Mouse (Mus musculus) heart, embryonic 13.5 days (tissue): Measurements from ENCODE around the gene Slc35e4. TPM values are rescaled to one million over a fixed set of nuclear protein-coding genes. Genes with fewer than 3 reads are reported as not detected.

Experiments used
- ATAC-seq: fragments of 200-750 bp; cut with Nextera tagmentation; 2 replicates; pipeline ENCODE4 v1.8.0; 2017; ENCODE audit warnings: moderate TSS enrichment; ENCODE audit not compliant: insufficient number of reproducible peaks, low FRiP score, low TSS enrichment; ENCODE audit errors: extremely low read depth
- H3K27ac ChIP-seq: fragments of 300-500 bp; sonication (generic); replicated peaks from 2 replicates; pipeline ENCODE4 v1.5.1; 2015; ENCODE audit warnings: moderate library complexity, mild to moderate bottlenecking, inconsistent platforms
- H3K27me3 ChIP-seq: fragments of 300-500 bp; sonication (generic); replicated peaks from 2 replicates; pipeline ENCODE4 v1.6.1; 2015; ENCODE audit warnings: mild to moderate bottlenecking, inconsistent platforms
- H3K36me3 ChIP-seq: fragments of 300-500 bp; sonication (generic); 2 replicates; pipeline ENCODE4 v1.6.1; 2015; ENCODE audit warnings: mild to moderate bottlenecking, inconsistent platforms
- H3K4me1 ChIP-seq: fragments of 300-500 bp; sonication (generic); 2 replicates; pipeline ENCODE4 v1.6.1; 2015; ENCODE audit warnings: inconsistent platforms
- H3K4me2 ChIP-seq: fragments of 300-500 bp; sonication (generic); 2 replicates; pipeline ENCODE4 v1.6.1; 2015; ENCODE audit warnings: inconsistent platforms, mild to moderate bottlenecking, moderate library complexity
- H3K4me3 ChIP-seq: fragments of 300-500 bp; sonication (generic); 2 replicates; pipeline ENCODE4 v1.5.1; 2015; ENCODE audit warnings: moderate library complexity, mild to moderate bottlenecking, inconsistent platforms
- H3K9ac ChIP-seq: fragments of 300-500 bp; sonication (generic); 2 replicates; pipeline ENCODE4 v1.6.1; 2015; ENCODE audit warnings: inconsistent platforms, mild to moderate bottlenecking, moderate library complexity
- H3K9me3 ChIP-seq: fragments of 300-500 bp; sonication (generic); 2 replicates; pipeline ENCODE4 v1.6.1; 2016; ENCODE audit warnings: inconsistent platforms
- WGBS: fragments of 180-500 bp; shearing (Covaris S2); methylation state at CpG from one replicate; pipeline ENCODE4 v1.1.7; 2015; ENCODE audit warnings: mixed read lengths; 5-methylcytosine and 5-hydroxymethylcytosine counted together
- polyA plus RNA-seq: library from polyadenylated mRNA; unstranded; fragments of >200 nt; fragmentation: Nextera tagmentation; extraction: Ambion mirVana; gene quantifications from 2 replicates; pipeline ENCODE4 v1.2.1, GENCODE M21; 2015

The Slc35e4 gene
- polyA plus RNA-seq, 1 experiment from 2014 or later, result 4.9 TPM

DNA sequence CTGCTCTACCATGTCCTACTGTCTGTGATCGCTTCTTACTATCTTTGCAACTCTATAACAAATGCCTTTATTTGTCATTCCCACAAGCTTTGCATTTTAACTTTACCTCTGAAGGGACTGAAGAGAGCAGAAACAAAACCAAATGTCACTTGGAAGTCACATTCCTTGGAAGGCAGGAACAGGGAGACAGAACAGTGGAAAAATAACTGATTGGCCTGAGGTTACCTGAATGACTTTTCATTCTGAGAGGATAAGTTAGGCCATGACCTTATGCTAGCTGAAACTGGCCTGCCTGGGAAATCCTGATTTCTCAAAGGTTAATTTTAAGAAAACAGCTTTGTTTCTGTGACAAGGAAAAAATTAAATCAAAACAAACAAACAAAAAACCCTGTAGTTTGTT, 18.5 kb downstream of the Slc35e4 start:
- Histone ChIP-seq H3K4me3 (no peak overlapping the region), H3K9ac (no peak overlapping the region), H3K27me3 (0 out of 2 replicates have a peak, but pooled peaks cover 5% of the 10 kb centered on the region), H3K36me3 (peaks cover 28% of the 10 kb centered on the region), H3K4me1 (peaks cover 21% of the 10 kb centered on the region), H3K27ac (no peak overlapping the region), H3K4me2 (no peak overlapping the region), H3K9me3 (no peaks in the 10 kb centered on the region)
- no peak for ATAC-seq
- WGBS, result 75% methylated on average over 1 of the region's 1 CpGs

- peak overlapping the region; percentile 64 for H3K4me3 ChIP-seq
- 5% methylated on average over 10 of the region's 10 CpGs for WGBS
- peak overlapping the region; percentile 83 for H3K9ac ChIP-seq
- no peak; the same call in 1 of the 2 replicates for ATAC-seq
- peaks cover 28% of the 10 kb centered on the region for H3K36me3 ChIP-seq
- H3K4me2 ChIP-seq, result peak overlapping the region; percentile 96
- H3K4me1 ChIP-seq, result peaks cover 20% of the 10 kb centered on the region
- 0 out of 2 replicates have a peak, but pooled peaks cover 6% of the 10 kb centered on the region for H3K27me3 ChIP-seq
- no peaks in the 10 kb centered on the region for H3K9me3 ChIP-seq
- H3K27ac ChIP-seq, result peak overlapping the region; percentile 86
Measured at GRCm38 (mm10) chr11:3895458-3895857, 19.0 kb downstream of the Slc35e4 start.

GRCm38 (mm10) chr11:3894406-3895281, 19.8 kb downstream of the Slc35e4 start, which contains the start of the genes 4921536K21Rik and Dusp18:
TSS of gene 4921536K21Rik (minus strand) at chr11:3895098.
TSS of gene Dusp18 (plus strand) at chr11:3895240.
- H3K36me3 ChIP-seq, result peaks cover 28% of the 10 kb centered on the region
- H3K27me3 ChIP-seq, result peaks cover 11% of the 10 kb centered on the region; the same call in 1 of the 2 replicates
- peak; percentile 90 for ATAC-seq
- 3% methylated on average over 46 of the region's 46 CpGs for WGBS
- H3K9ac ChIP-seq, result peak within 1 kb of the TSS; percentile 83
- H3K4me3 ChIP-seq, result peak within 1 kb of the TSS; percentile 64
- H3K4me2 ChIP-seq, result peak within 1 kb of the TSS; percentile 96
- H3K27ac ChIP-seq, result peak within 1 kb of the TSS; percentile 86
- no peaks in the 10 kb centered on the region for H3K9me3 ChIP-seq
- H3K4me1 ChIP-seq, result peaks cover 14% of the 10 kb centered on the region

GRCm38 (mm10) chr11:3893970-3894369, 20.5 kb downstream of the Slc35e4 start:
- ATAC-seq, result no peak
- Histone ChIP-seq H3K4me2 (peak overlapping the region; percentile 96), H3K4me1 (peaks cover 14% of the 10 kb centered on the region), H3K27me3 (peaks cover 11% of the 10 kb centered on the region; the same call in 1 of the 2 replicates), H3K27ac (no peak overlapping the region), H3K4me3 (no peak overlapping the region), H3K36me3 (peaks cover 21% of the 10 kb centered on the region), H3K9ac (no peak overlapping the region), H3K9me3 (no peaks in the 10 kb centered on the region)
- 74% methylated on average over 6 of the region's 6 CpGs for WGBS

DNA sequence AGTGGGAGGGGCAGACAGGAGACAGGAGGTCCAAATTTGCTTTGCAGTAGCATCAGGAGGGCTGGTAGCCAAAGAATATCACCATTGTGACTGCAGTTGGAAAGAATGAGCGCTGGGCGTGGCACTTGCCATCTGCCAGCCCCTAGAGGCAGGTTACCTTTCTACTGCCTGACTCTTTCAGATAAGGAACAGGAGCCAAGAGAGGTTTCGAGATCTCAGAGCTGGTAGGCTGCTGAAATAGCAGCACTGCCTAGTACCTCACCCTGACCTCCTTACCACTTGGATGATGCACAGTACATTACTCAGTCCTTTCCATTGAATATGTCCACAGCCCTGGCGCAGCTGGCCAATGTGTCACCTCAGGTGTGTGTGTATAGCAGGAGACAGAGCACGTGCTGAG, 27.1 kb downstream of the Slc35e4 start:
- Histone ChIP-seq H3K4me2 (no peak overlapping the region), H3K4me3 (no peak overlapping the region), H3K9me3 (no peaks in the 10 kb centered on the region), H3K36me3 (no peaks in the 10 kb centered on the region), H3K4me1 (0 out of 2 replicates have a peak, but pooled peaks cover 2% of the 10 kb centered on the region), H3K9ac (no peak overlapping the region), H3K27me3 (peaks cover 21% of the 10 kb centered on the region; the same call in 1 of the 2 replicates), H3K27ac (no peak overlapping the region)
- no peak for ATAC-seq
- WGBS, result 62% methylated on average over 5 of the region's 5 CpGs

GRCm38 (mm10) chr11:3883711-3884110, 30.8 kb downstream of the Slc35e4 start:
- Histone ChIP-seq H3K27ac (no peak overlapping the region), H3K36me3 (no peaks in the 10 kb centered on the region), H3K4me3 (no peak overlapping the region), H3K4me1 (0 out of 2 replicates have a peak, but pooled peaks cover 2% of the 10 kb centered on the region), H3K4me2 (no peak overlapping the region), H3K27me3 (peaks cover 25% of the 10 kb centered on the region), H3K9ac (no peak overlapping the region), H3K9me3 (no peaks in the 10 kb centered on the region)
- ATAC-seq, result no peak
- 71% methylated on average over 3 of the region's 3 CpGs for WGBS

- Histone ChIP-seq H3K36me3 (no peaks in the 10 kb centered on the region), H3K4me3 (no peak overlapping the region), H3K9ac (no peak overlapping the region), H3K4me1 (0 out of 2 replicates have a peak, but pooled peaks cover under 1% of the 10 kb centered on the region), H3K27me3 (peaks cover 22% of the 10 kb centered on the region), H3K4me2 (no peak overlapping the region), H3K9me3 (no peaks in the 10 kb centered on the region), H3K27ac (no peak overlapping the region)
- no peak for ATAC-seq
- WGBS, result 37% methylated on average over 2 of the region's 2 CpGs
Measured at GRCm38 (mm10) chr11:3879836-3880235, 34.6 kb downstream of the Slc35e4 start.

DNA sequence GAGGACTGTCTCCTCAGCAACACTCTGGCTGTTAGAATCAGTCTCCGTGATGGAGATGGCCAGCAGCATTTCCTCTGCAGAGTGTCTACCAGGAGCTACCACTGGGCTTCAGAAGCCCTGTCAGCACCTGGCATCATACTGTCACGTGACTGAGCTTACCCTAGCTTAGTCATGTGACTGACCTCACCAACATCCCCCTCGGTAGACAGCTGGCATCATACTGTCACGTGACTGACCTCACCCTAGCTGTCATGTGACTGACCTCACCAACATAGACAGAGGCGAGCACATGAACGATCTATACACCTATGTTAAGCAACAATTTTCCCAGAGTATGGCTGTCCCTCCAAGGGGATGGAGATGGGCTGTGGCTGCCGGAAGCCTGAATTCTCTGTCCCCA, 35.8 kb downstream of the Slc35e4 start:
- Histone ChIP-seq H3K9me3 (no peaks in the 10 kb centered on the region), H3K36me3 (no peaks in the 10 kb centered on the region), H3K9ac (no peak overlapping the region), H3K27ac (no peak overlapping the region), H3K4me2 (no peak overlapping the region), H3K27me3 (peaks cover 22% of the 10 kb centered on the region), H3K4me3 (no peak overlapping the region), H3K4me1 (no peaks in the 10 kb centered on the region)
- ATAC-seq, result no peak
- WGBS, result 58% methylated on average over 7 of the region's 7 CpGs

GRCm38 (mm10) chr11:3876419-3876818, 38.0 kb downstream of the Slc35e4 start:
- Histone ChIP-seq H3K27me3 (peaks cover 5% of the 10 kb centered on the region), H3K36me3 (no peaks in the 10 kb centered on the region), H3K9ac (no peak overlapping the region), H3K4me2 (no peak overlapping the region), H3K27ac (no peak overlapping the region), H3K4me1 (no peaks in the 10 kb centered on the region), H3K9me3 (no peaks in the 10 kb centered on the region), H3K4me3 (no peak overlapping the region)
- 68% methylated on average over 6 of the region's 6 CpGs for WGBS
- ATAC-seq, result no peak

DNA sequence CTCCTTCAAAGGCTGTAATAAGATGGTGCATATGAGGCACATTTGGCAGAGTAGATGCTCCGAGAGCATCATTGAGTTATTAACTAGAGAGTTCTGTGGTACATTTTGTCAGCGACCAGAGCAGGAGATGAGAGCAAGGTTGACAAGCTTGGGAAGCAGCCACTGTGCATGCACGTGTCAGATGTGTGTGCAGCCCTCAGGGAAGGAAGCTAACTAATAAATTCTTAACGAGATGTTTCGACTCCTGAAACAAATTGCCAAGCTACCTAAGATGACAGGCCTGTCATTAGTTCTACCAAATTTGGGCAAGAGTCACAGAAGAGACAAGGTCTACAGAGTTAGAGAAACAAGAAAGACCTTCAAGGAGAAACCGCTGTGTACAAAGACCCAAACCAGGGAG, 50.1 kb downstream of the Slc35e4 start:
- ATAC-seq, result no peak
- WGBS, result 42% methylated on average over 6 of the region's 6 CpGs
- peaks cover 55% of the 10 kb centered on the region for H3K27me3 ChIP-seq

DNA sequence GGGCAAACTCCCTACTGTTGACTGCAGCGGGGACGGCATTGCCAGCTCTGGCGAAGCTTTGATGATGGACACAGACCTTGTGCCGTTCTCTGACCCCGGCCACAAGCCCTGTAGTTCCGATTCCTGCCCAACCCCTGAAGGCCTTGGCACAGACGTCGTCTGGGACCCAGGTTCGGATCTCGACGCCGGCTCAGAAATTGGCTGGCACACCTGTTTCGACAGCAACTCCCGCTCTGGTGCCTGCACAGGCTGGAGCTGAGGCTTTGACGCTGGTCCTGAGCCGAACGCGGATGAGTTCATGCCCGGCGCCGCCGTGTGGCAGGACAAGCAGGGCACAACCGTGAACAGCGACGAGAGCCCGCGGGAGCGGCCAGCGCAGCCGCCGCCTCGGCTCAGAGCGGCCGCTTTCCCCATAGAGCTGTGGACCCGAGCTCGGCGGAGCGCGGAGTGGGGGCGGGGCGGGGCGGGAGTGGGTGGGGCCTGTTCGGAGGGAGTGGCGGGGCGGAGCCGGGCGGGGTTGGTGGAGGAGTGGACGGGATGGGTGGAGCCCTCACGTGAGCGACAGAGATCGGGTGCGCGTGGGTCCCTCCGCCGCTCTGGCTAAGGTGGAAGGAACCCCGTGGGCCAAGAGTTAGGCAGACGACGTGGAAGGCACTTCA, 50.9 kb downstream of the Slc35e4 start, which contains the start of gene Osbp2:
Osbp2 (minus strand) TSS at position 450 of the 659 bp plus-strand sequence.
- Histone ChIP-seq H3K4me2 (peak within 1 kb of the TSS; percentile 88), H3K36me3 (no peaks in the 10 kb centered on the region), H3K4me3 (peak within 1 kb of the TSS; percentile 59), H3K27me3 (peaks cover 55% of the 10 kb centered on the region), H3K4me1 (peaks cover 16% of the 10 kb centered on the region), H3K27ac (no peak within 1 kb of the TSS), H3K9me3 (no peaks in the 10 kb centered on the region), H3K9ac (peak within 1 kb of the TSS; percentile 80)
- WGBS, result 4% methylated on average over 47 of the region's 58 CpGs
- ATAC-seq, result peak; percentile 83

More for the DNA sequence above, 50.1 kb downstream of the Slc35e4 start:
- Histone ChIP-seq H3K27ac (no peak overlapping the region), H3K9me3 (no peaks in the 10 kb centered on the region), H3K4me3 (peak overlapping the region; percentile 59), H3K9ac (no peak overlapping the region), H3K4me1 (peaks cover 16% of the 10 kb centered on the region), H3K4me2 (peak overlapping the region; percentile 88), H3K36me3 (no peaks in the 10 kb centered on the region)
